Mouse (Mus musculus) testis, adult 10 weeks (tissue): ENCODE results near the gene Tmem179b. TPM values are rescaled to one million over a fixed set of nuclear protein-coding genes. Genes with fewer than 3 reads are reported as not detected.

Experiments used
- polyA plus RNA-seq: library from polyadenylated mRNA; stranded (reverse); fragments of 350-450 nt; fragmentation: Illumina TruSeq; extraction: RNeasy Lipid Tissue Mini Kit (QIAGEN cat#74804); gene quantifications from one replicate; pipeline ENCODE4 v1.2.3, GENCODE M21; 2014; ENCODE audit warnings: low read depth, low replicate concordance

Tmem179b gene
- polyA plus RNA-seq = 14.4 TPM

DNA sequence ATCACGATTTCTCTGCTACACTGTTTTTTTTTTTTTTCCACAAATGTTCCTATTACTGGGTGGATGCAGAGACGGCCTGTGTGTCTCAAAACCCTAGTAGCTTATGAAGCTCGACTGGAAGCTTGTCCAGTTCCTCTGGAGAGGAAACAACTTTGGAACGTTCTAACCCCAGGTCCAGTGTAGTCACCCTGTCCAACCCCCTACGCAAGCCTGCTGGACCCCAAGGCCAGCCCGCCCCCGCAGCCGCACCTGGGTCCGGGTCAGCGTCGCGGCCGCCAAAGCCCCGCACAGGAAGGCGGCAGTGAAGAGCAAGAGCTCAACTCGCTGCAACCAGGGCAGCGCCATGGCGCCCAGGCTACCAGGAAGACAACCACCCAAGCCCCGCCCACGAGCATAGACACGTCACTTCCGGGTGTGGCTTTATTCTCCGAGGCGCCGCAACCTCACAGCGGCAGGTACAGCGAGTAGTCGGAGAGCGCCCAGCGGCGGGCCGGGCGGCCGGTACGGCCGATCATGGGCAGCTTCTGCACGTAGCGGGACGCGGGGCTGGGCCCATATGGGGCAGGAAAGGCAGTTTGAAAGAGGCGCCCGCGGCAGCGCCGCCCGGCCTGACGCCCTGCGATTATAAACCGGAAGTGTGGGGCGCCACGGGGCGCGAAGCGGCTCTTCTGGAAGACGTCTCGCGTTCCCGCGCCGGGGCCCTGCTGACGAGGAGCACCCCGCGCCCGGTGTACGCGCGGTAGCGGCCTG, at the start of gene Tmem179b:
Gene Tmem179b (minus strand): TSS at position 382 of the 750 bp plus-strand sequence.

DNA sequence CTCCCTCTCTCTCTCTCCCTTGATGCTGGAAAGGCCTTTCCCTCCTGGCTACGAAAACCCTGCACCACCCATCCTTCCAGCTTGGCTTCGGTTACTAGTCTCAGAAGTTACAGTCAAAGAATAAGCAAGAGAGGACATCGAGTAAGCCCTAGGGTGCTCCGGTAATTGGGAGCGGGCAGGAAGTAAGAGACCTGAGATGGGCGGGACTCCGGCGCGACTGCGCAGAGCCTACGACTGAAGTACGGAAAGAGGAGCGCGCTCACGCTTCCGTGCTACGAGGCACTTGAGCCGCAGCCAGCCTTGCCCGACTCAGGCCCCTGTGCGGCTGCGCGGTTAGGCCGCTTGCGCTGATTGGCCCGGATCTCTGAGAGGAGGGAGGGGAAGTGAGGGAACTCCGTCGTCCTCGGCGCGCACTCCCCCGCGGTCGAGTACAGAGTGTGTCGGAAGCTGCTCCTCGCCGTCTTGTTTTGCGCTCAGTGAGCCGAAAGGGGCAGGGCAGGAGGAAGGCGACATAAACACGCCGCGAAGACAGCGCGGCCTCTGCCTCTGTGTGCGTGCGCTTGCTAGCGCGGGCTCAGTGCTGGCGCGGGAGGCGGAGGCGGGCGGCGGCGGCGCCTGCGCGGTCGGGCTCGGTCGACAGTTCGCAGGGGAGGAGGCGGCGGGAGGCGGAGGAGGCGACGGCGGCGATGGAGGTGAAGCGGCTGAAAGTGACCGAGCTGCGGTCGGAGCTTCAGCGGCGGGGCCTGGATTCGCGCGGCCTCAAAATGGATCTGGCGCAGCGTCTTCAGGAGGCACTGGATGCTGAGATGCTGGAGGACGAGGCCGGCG, 45.5 kb upstream of the Tmem179b start, which contains the start of gene Hnrnpul2:
Gene Hnrnpul2 (plus strand): TSS at position 415 of the 828 bp plus-strand sequence.

DNA sequence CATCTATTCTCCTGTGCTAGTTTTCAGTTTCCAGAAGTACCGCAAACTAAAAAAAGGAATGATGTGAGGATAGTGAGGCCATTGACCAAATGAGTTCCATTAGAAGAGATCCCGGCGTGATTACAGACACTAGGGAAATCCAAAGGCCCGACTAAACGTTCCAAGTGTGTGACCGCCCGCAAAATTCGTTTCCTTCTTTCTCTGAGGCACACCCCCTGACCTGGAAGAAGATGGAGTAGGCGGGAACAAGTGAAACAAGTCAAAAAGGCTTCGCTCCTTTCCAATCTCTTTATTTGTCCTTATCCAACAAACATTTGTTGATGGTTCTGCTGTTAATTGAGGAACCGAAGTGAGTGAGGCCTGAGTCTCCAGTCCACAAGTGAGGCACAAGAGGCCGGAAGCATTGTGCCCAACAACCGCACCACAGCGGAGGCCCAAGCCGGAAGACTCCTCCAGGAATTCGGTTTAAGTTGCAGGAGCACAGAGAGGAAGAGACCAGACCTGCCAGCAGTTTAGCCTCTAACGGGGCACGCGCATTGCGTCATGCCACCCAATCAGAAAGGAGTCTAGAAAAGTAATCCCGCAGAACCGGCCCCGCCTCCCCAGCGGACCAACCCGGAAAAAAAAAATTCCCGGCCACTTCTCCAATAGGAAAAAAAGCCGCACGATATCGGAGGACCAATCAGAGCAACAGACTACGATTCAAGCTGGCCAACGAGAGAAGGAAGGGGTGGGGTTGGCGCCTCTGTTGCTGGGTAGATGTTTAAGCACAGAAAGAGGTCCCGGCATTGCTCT, 44.7 kb upstream of the Tmem179b start, which contains the start of gene Ttc9c:
Gene Ttc9c (minus strand): TSS at position 533 of the 795 bp plus-strand sequence.

GRCm38 (mm10) chr19:8802130-8802821, 28.0 kb upstream of the Tmem179b start, which contains the start of gene Zbtb3:
Gene Zbtb3 (plus strand): TSS chr19:8802555.

GRCm38 (mm10) chr19:8798264-8798946, 24.1 kb upstream of the Tmem179b start, which contains the start of gene Polr2g:
Gene Polr2g (minus strand): TSS chr19:8798577.

GRCm38 (mm10) chr19:8786008-8786781, 11.9 kb upstream of the Tmem179b start, which contains the start of gene Taf6l:
Gene Taf6l (minus strand): TSS chr19:8786417.

GRCm38 (mm10) chr19:8770567-8771270, 3.5 kb downstream of the Tmem179b start, which contains the start of gene Tmem223:
Gene Tmem223 (plus strand): TSS chr19:8770996.

DNA sequence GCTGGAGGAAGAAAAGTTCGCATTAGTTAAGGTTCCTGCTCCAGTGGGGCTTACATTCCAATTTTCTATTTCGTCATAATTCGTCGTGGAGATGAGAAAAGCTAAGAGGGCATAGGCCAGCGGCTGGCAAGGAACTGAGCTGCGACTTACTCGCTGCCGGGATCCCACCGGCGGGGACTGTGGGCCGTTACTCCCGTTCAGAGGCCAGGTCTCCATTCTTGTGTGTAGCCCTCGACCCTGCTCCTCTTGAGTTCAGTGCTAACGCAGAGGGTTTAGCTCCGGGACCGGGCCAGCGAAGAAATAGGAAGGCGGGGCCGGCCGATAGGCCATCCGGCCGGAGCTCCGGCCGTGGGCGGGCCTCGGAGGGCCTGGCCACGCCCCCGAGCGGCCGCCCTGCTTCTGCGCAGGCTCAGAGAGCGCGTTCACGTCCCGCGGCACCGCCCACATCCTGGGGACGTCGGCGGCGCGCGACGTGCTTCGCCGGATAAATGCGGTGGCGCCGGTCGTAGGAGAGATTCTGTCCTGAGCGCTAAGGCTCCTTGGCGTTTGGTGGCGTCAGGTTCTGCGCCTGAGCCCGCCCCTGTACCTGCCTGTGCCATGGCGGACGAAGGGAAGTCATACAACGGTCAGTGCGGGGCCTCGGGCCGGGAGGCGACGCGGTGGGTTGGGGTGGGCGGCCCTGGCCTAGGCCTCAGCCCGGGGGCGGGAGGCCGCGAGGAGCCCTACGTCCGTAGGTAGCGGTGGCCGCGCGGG, 17.5 kb downstream of the Tmem179b start, which contains the start of gene Nxf1:
Gene Nxf1 (plus strand): TSS at position 439 of the 753 bp plus-strand sequence.

GRCm38 (mm10) chr19:8741243-8741869, 32.9 kb downstream of the Tmem179b start, which contains the start of gene Stx5a:
Gene Stx5a (plus strand): TSS chr19:8741413.

DNA sequence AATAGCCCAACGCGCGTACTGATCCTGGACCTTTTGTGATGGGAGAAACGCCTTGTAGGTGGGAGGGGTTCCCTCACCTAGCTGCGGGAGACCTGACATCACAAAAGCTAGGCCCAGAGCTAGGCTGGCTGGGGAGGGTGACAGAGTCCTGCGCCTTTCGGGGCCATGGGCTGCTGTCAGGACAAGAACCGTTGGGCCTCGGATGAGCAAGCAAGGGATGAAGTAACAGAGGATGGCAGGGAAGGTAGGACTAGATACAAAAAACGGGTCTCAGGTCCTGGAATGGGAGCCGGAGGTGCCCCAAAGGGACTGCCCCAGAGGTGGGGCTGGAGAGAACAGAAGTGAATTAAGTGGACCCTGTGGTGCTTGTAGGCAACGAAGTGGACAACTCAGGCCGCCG, 33.7 kb downstream of the Tmem179b start, which contains the start of gene 1700092M07Rik:
Gene 1700092M07Rik (plus strand): TSS at position 116 of the 400 bp plus-strand sequence.

GRCm38 (mm10) chr19:8735389-8736159, 38.7 kb downstream of the Tmem179b start, which contains the start of gene Wdr74:
Gene Wdr74 (plus strand): TSS chr19:8735827.

DNA sequence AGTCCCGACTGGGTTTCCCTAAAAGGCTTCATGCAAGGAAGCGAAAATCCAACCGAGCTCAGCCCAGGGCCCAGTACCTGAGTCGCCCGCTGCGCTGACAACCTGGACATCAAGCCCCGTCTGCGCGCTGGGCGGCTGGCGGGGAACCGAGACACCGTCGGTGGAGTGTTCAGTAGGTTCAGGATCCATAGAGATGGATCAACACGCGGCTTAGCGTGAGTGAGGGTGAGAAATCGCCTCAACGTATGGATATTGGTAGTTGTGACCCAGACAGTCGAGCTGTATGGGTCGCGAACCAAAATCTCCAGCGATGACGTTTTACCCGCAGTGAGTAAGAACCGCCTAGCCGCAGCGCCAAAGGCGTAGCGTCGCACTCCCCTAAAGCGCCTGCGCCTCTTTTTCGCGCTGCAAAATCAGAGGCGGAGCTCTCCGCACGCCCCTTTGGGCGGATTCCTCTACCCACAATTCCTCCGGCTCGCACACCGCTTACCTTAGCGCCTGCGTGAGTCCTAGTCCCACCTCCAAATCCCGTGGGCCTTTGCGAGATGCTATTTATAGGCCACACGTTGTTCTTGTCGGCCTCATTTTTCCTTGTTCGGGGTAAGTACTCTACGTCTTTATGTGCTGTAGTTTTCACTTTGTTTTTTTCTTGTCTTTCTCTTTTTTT, 51.2 kb downstream of the Tmem179b start, which contains the start of gene Slc3a2:
Gene Slc3a2 (minus strand): TSS at position 463 of the 667 bp plus-strand sequence.

